Mouse (Mus musculus): Measurements from ENCODE around the gene Zbtb20. TPM values are rescaled to one million over a fixed set of nuclear protein-coding genes. Genes with fewer than 3 reads are reported as not detected.

Gene Zbtb20
- polyA plus RNA-seq, 1 experiment from 2014 or later, result 44.1 TPM

- Histone ChIP-seq H3K9ac (ENCODE audit: low read length) (no peak overlapping the region), H3K27me3 (ENCODE audit: control insufficient read depth, insufficient read depth, low read length) (no peaks in the 10 kb centered on the region), H3K27ac (ENCODE audit: low read depth, low read length) (no peak overlapping the region), H3K4me3 (ENCODE audit: low read depth, low read length) (no peak overlapping the region), H3K9me3 (ENCODE audit: control insufficient read depth, low read length) (no peaks in the 10 kb centered on the region), H3K4me1 (ENCODE audit: control insufficient read depth, insufficient read depth, low read length) (peaks cover 8% of the 10 kb centered on the region), H3K36me3 (ENCODE audit: control insufficient read depth, insufficient read depth, low read length) (no peaks in the 10 kb centered on the region), H3K4me2 (ENCODE audit: low read depth) (no peak overlapping the region)
- DNase-seq (ENCODE audit: low spot score), result no peak
- WGBS, result 93% methylated on average over 1 of the region's 1 CpGs
- no peak for ATAC-seq (ENCODE audit: insufficient read depth, low FRiP score, low TSS enrichment)
Observed at GRCm38 (mm10) chr16:43552443-43552842, 676.8 kb downstream of the Zbtb20 start.

DNA sequence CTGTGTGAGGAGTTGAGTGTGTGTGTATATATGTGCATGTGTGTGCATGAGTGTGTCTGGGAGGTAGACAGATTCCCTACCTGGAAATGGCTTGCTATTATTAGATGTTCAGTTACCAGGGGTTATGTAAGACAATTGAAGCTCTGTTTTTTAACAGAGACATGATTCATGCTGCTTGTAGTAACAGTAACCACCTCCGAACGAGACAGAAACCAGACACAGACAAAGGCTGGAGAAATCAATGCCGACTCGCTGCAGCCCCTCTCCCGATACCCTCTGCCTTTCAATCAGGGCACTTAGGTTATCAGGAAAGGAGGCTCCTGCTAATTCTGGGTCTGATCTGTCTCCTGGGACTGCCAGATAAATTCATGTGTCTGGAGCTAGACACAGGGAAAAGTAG lies 681.7 kb downstream of the Zbtb20 start:
- H3K4me1 ChIP-seq (ENCODE audit: control insufficient read depth, insufficient read depth, low read length), result no peaks in the 10 kb centered on the region
- 0 out of 2 replicates have a peak overlapping the region, but pooled peaks have one; percentile 5 for H3K9ac ChIP-seq (ENCODE audit: low read length)
- ATAC-seq (ENCODE audit: insufficient read depth, low FRiP score, low TSS enrichment) (no peak), DNase-seq (ENCODE audit: low spot score) (no peak)
- H3K4me3 ChIP-seq (ENCODE audit: low read depth, low read length), result no peak overlapping the region
- H3K27ac ChIP-seq (ENCODE audit: low read depth, low read length), result peak overlapping the region; percentile 20; the same call in 1 of the 2 replicates
- H3K27me3 ChIP-seq (ENCODE audit: control insufficient read depth, insufficient read depth, low read length), result no peaks in the 10 kb centered on the region
- no peaks in the 10 kb centered on the region for H3K9me3 ChIP-seq (ENCODE audit: control insufficient read depth, low read length)
- no peak overlapping the region for H3K4me2 ChIP-seq (ENCODE audit: low read depth)
- H3K36me3 ChIP-seq (ENCODE audit: control insufficient read depth, insufficient read depth, low read length), result no peaks in the 10 kb centered on the region
- 63% methylated on average over 5 of the region's 5 CpGs for WGBS

GRCm38 (mm10) chr16:43561330-43561729 lies 685.6 kb downstream of the Zbtb20 start:
- WGBS, result 85% methylated on average over 2 of the region's 2 CpGs
- Histone ChIP-seq H3K27ac (ENCODE audit: low read depth, low read length) (no peak overlapping the region), H3K9ac (ENCODE audit: low read length) (no peak overlapping the region), H3K27me3 (ENCODE audit: control insufficient read depth, insufficient read depth, low read length) (no peaks in the 10 kb centered on the region), H3K4me3 (ENCODE audit: low read depth, low read length) (no peak overlapping the region), H3K4me2 (ENCODE audit: low read depth) (no peak overlapping the region), H3K4me1 (ENCODE audit: control insufficient read depth, insufficient read depth, low read length) (no peaks in the 10 kb centered on the region), H3K36me3 (ENCODE audit: control insufficient read depth, insufficient read depth, low read length) (no peaks in the 10 kb centered on the region), H3K9me3 (ENCODE audit: control insufficient read depth, low read length) (no peaks in the 10 kb centered on the region)
- DNase-seq (ENCODE audit: low spot score) (no peak), ATAC-seq (ENCODE audit: insufficient read depth, low FRiP score, low TSS enrichment) (no peak)

DNA sequence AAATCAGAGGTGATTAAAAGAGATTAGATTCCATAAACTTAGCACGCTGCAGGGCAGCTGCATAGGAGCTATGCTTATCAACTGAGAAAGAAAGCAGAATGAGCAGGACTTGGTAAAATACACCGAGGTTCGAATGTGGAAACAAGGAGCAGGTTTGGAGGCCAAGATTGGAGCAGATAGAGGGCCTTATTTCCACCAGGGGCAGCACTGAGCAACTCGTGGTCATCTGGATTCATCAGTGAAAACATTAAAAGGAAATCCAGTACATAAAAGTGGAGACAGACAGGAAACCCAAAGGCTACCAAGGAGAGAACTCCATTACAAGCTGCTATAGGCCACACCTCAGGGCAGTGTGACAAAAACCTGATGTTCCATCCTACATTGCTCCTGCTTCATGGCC lies 686.3 kb downstream of the Zbtb20 start:
- H3K27ac ChIP-seq (ENCODE audit: low read depth, low read length), result no peak overlapping the region
- no peak overlapping the region for H3K9ac ChIP-seq (ENCODE audit: low read length)
- no peak overlapping the region for H3K4me3 ChIP-seq (ENCODE audit: low read depth, low read length)
- ATAC-seq (ENCODE audit: insufficient read depth, low FRiP score, low TSS enrichment), result no peak
- no peaks in the 10 kb centered on the region for H3K36me3 ChIP-seq (ENCODE audit: control insufficient read depth, insufficient read depth, low read length)
- no peak for DNase-seq (ENCODE audit: low spot score)
- 85% methylated on average over 4 of the region's 4 CpGs for WGBS
- no peak overlapping the region for H3K4me2 ChIP-seq (ENCODE audit: low read depth)
- no peaks in the 10 kb centered on the region for H3K4me1 ChIP-seq (ENCODE audit: control insufficient read depth, insufficient read depth, low read length)
- no peaks in the 10 kb centered on the region for H3K27me3 ChIP-seq (ENCODE audit: control insufficient read depth, insufficient read depth, low read length)
- H3K9me3 ChIP-seq (ENCODE audit: control insufficient read depth, low read length), result no peaks in the 10 kb centered on the region

DNA sequence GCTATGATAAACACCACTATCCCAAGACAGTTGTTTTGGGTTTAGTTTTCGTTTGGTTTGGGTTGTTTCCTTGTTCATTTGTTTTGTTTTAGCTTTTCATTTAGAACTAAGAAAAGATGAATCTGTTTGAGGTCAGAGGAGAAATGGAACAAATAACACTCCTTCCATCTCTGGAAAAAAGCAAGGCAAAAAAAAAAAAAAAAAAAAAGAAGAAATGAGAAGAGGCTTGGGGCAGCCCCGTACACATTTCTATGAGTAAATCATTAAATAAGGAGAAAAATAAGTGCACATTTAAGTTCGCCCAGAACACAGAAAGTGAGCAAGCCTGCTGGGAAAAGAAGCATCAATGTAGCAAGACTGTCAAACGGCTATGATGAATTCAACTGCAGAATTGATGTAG lies 690.2 kb downstream of the Zbtb20 start:
- Histone ChIP-seq H3K27ac (ENCODE audit: low read depth, low read length) (no peak overlapping the region), H3K9me3 (ENCODE audit: control insufficient read depth, low read length) (no peaks in the 10 kb centered on the region), H3K4me3 (ENCODE audit: low read depth, low read length) (no peak overlapping the region), H3K36me3 (ENCODE audit: control insufficient read depth, insufficient read depth, low read length) (no peaks in the 10 kb centered on the region), H3K4me1 (ENCODE audit: control insufficient read depth, insufficient read depth, low read length) (no peaks in the 10 kb centered on the region), H3K4me2 (ENCODE audit: low read depth) (no peak overlapping the region), H3K27me3 (ENCODE audit: control insufficient read depth, insufficient read depth, low read length) (no peaks in the 10 kb centered on the region), H3K9ac (ENCODE audit: low read length) (no peak overlapping the region)
- 83% methylated on average over 4 of the region's 4 CpGs for WGBS
- no peak for ATAC-seq (ENCODE audit: insufficient read depth, low FRiP score, low TSS enrichment)
- no peak for DNase-seq (ENCODE audit: low spot score)

- no peak for ATAC-seq (ENCODE audit: insufficient read depth, low FRiP score, low TSS enrichment)
- Histone ChIP-seq H3K9me3 (ENCODE audit: control insufficient read depth, low read length) (no peaks in the 10 kb centered on the region), H3K27me3 (ENCODE audit: control insufficient read depth, insufficient read depth, low read length) (no peaks in the 10 kb centered on the region), H3K9ac (ENCODE audit: low read length) (no peak overlapping the region), H3K4me3 (ENCODE audit: low read depth, low read length) (no peak overlapping the region), H3K4me1 (ENCODE audit: control insufficient read depth, insufficient read depth, low read length) (no peaks in the 10 kb centered on the region), H3K36me3 (ENCODE audit: control insufficient read depth, insufficient read depth, low read length) (no peaks in the 10 kb centered on the region), H3K27ac (ENCODE audit: low read depth, low read length) (no peak overlapping the region), H3K4me2 (ENCODE audit: low read depth) (no peak overlapping the region)
- no peak for DNase-seq (ENCODE audit: low spot score)
- WGBS, result 82% methylated on average over 1 of the region's 1 CpGs
Observed at GRCm38 (mm10) chr16:43566511-43566910, 690.8 kb downstream of the Zbtb20 start.

DNA sequence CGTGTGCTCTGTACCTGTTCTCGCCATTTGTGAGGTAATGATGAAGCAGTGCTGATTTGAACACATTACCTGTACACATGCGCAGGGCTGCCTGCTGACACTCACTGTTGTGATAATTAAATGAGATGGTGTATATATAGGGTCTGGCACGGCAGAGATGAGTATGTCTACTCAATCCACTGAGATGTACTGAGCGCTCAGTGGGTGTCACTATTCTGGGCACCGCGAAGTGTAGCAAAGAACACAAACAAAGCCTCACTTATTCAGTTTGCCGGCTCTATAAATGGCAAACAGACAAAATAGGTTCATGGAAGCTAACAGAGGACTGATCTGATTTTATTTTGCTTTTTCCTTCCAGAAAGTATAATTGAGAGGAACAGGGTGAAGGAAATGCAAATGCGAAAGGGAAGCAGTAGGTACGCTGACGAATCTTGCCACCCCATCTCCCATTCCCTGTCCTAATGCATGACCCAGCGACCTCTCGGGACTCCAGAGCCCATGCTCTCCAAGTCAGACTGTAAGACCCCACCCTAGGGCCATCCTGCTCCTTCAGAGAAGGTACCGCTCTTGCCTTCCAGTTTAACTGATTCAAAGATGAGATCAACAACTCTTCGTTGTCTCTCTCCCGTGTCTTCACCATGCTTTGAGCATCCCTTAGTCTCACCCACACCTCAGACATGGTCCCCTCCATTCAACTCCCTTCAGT lies 695.8 kb downstream of the Zbtb20 start:
- Histone ChIP-seq H3K4me1 (ENCODE audit: control insufficient read depth, insufficient read depth, low read length) (0 out of 2 replicates have a peak, but pooled peaks cover 4% of the 10 kb centered on the region), H3K9me3 (ENCODE audit: control insufficient read depth, low read length) (no peaks in the 10 kb centered on the region), H3K9ac (ENCODE audit: low read length) (no peak overlapping the region), H3K36me3 (ENCODE audit: control insufficient read depth, insufficient read depth, low read length) (no peaks in the 10 kb centered on the region; the same call in 1 of the 2 replicates), H3K27me3 (ENCODE audit: control insufficient read depth, insufficient read depth, low read length) (no peaks in the 10 kb centered on the region), H3K4me3 (ENCODE audit: low read depth, low read length) (no peak overlapping the region), H3K4me2 (ENCODE audit: low read depth) (no peak overlapping the region), H3K27ac (ENCODE audit: low read depth, low read length) (no peak overlapping the region)
- no peak for DNase-seq (ENCODE audit: low spot score)
- WGBS, result 92% methylated on average over 16 of the region's 16 CpGs
- no peak for ATAC-seq (ENCODE audit: insufficient read depth, low FRiP score, low TSS enrichment)

- no peaks in the 10 kb centered on the region; the same call in 1 of the 2 replicates for H3K36me3 ChIP-seq (ENCODE audit: control insufficient read depth, insufficient read depth, low read length)
- DNase-seq (ENCODE audit: low spot score) (no peak), ATAC-seq (ENCODE audit: insufficient read depth, low FRiP score, low TSS enrichment) (no peak)
- no peaks in the 10 kb centered on the region for H3K27me3 ChIP-seq (ENCODE audit: control insufficient read depth, insufficient read depth, low read length)
- 0 out of 2 replicates have a peak, but pooled peaks cover 4% of the 10 kb centered on the region for H3K4me1 ChIP-seq (ENCODE audit: control insufficient read depth, insufficient read depth, low read length)
- H3K4me3 ChIP-seq (ENCODE audit: low read depth, low read length), result no peak overlapping the region
- H3K27ac ChIP-seq (ENCODE audit: low read depth, low read length), result no peak overlapping the region
- no peak overlapping the region for H3K4me2 ChIP-seq (ENCODE audit: low read depth)
- 92% methylated on average over 5 of the region's 5 CpGs for WGBS
- no peaks in the 10 kb centered on the region for H3K9me3 ChIP-seq (ENCODE audit: control insufficient read depth, low read length)
- no peak overlapping the region for H3K9ac ChIP-seq (ENCODE audit: low read length)
Observed at GRCm38 (mm10) chr16:43572171-43572570, 696.5 kb downstream of the Zbtb20 start.

GRCm38 (mm10) chr16:43572766-43573165 lies 697.1 kb downstream of the Zbtb20 start:
- H3K4me2 ChIP-seq (ENCODE audit: low read depth), result no peak overlapping the region
- no peaks in the 10 kb centered on the region; the same call in 1 of the 2 replicates for H3K36me3 ChIP-seq (ENCODE audit: control insufficient read depth, insufficient read depth, low read length)
- DNase-seq (ENCODE audit: low spot score) (no peak), ATAC-seq (ENCODE audit: insufficient read depth, low FRiP score, low TSS enrichment) (no peak)
- 85% methylated on average over 10 of the region's 10 CpGs for whole genome bisulfite sequencing
- H3K9me3 ChIP-seq (ENCODE audit: control insufficient read depth, low read length), result no peaks in the 10 kb centered on the region
- no peak overlapping the region for H3K27ac ChIP-seq (ENCODE audit: low read depth, low read length)
- no peak overlapping the region for H3K9ac ChIP-seq (ENCODE audit: low read length)
- H3K4me3 ChIP-seq (ENCODE audit: low read depth, low read length), result no peak overlapping the region
- 0 out of 2 replicates have a peak, but pooled peaks cover 4% of the 10 kb centered on the region for H3K4me1 ChIP-seq (ENCODE audit: control insufficient read depth, insufficient read depth, low read length)
- H3K27me3 ChIP-seq (ENCODE audit: control insufficient read depth, insufficient read depth, low read length), result no peaks in the 10 kb centered on the region

Data from neural tube, embryonic 11.5 days (tissue).